Mouse (Mus musculus) heart, embryonic 10.5 days (tissue): ENCODE results near the gene Txndc8. TPM values are rescaled to one million over a fixed set of nuclear protein-coding genes. Genes with fewer than 3 reads are reported as not detected.

ENCODE experiments used
- DNase-seq: peaks from one replicate; pipeline ENCODE4 v3.0.0-alpha.2; 2017; ENCODE audit warnings: low spot score
- H3K27ac ChIP-seq: fragments of 300-500 bp; sonication (generic); 2 replicates; pipeline ENCODE4 v1.5.1; 2016; ENCODE audit warnings: mild to moderate bottlenecking
- H3K27me3 ChIP-seq: fragments of 300-500 bp; sonication (generic); 2 replicates; pipeline ENCODE4 v1.6.1; 2016; ENCODE audit warnings: mild to moderate bottlenecking; ENCODE audit not compliant: poor library complexity, insufficient read depth, severe bottlenecking
- H3K36me3 ChIP-seq: fragments of 300-500 bp; sonication (generic); 2 replicates; pipeline ENCODE4 v1.6.1; 2016; ENCODE audit warnings: mild to moderate bottlenecking, moderate library complexity
- H3K4me1 ChIP-seq: fragments of 300-500 bp; sonication (generic); 2 replicates; pipeline ENCODE4 v1.6.1; 2016; ENCODE audit warnings: mild to moderate bottlenecking
- H3K4me3 ChIP-seq: fragments of 300-500 bp; sonication (generic); 2 replicates; pipeline ENCODE4 v1.5.1; 2016; ENCODE audit warnings: mild to moderate bottlenecking, moderate library complexity
- H3K9me3 ChIP-seq: fragments of 300-500 bp; sonication (generic); 2 replicates; pipeline ENCODE4 v1.6.1; 2016; ENCODE audit warnings: mild to moderate bottlenecking, moderate library complexity
- WGBS: fragments of 180-500 bp; shearing (Covaris S2); methylation state at CpG from one replicate; pipeline ENCODE4 v1.1.7; 2016; 5-methylcytosine and 5-hydroxymethylcytosine counted together
- polyA plus RNA-seq: library from polyadenylated mRNA; unstranded; fragments of >200 nt; fragmentation: Nextera tagmentation; extraction: Ambion mirVana; gene quantifications from 2 replicates; pipeline ENCODE4 v1.2.1, GENCODE M21; 2016

Txndc8 gene
- polyA plus RNA-seq, 1 experiment from 2014 or later, result not detected

DNA sequence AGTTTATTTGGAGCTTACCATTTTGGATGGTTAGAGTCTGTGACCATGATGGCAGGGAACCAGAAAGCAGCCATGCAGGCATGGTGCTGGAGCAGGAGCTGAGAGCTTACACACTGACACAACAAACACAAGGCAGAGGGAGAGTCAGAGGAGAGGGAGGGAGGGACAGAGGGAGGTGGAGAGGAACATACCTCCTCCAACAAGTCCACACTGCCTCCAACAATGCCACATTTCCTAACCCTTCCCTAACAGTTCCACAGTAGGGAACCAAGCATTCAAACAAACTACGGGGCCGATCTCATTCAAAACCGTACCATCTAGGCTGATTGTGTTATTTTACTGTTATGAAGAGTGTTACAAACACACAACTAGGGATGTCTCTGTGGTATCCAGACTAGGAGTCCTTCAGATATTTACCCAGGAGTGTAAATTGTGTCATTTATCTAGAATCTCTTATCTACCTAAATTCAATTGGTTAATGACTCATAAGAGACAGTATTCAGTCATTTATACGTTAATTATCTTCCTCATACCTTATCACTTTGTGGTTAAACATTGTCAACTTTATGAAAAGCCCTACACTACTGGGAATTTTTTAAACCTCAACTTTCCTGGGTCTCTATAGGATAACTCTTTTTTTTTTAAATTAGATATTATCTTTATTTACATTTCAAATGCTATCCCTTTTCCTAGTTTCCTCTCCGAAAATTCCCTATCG lies 34.4 kb downstream of the Txndc8 start:
- Histone ChIP-seq H3K27me3 (no peaks in the 10 kb centered on the region), H3K27ac (no peak overlapping the region), H3K4me3 (no peak overlapping the region), H3K9me3 (no peaks in the 10 kb centered on the region), H3K4me1 (no peaks in the 10 kb centered on the region), H3K36me3 (no peaks in the 10 kb centered on the region)
- no peak for DNase-seq
- WGBS, result 91% methylated on average over 6 of the region's 6 CpGs

DNA sequence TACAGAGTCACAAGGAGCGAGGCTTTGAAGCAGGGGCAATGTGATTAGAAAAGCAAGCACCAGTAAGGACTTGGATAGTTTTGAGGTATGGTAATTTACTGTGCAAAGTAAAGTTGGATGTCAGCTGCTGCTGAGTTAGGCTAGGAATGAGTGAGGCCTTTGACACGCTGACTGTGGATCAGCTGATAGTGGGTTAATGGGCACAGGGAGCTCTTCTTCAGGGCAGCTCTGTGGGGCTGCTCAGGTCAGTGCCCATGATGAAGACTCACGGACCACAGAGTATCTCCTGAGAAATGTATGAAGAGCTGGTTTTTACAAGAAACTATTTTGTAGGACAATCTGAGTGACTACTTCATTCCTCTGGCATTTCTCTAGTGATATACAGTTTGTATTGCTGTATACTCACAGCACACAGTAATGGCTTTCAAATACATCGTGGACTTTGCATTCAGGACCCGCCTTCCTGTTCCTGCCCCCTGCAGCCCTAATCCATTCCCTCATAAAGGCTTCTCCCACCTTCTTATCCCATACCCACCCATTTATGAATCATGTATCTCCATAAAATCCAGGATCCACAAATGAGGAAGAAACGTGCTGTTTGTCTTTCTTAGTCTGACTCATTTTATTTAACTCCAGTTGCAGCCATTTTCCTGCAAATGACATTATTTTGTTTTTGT lies 35.2 kb downstream of the Txndc8 start:
- 74% methylated on average over 6 of the region's 6 CpGs for WGBS
- no peak for DNase-seq
- H3K27me3 ChIP-seq, result no peaks in the 10 kb centered on the region
- H3K4me1 ChIP-seq, result no peaks in the 10 kb centered on the region
- H3K36me3 ChIP-seq, result no peaks in the 10 kb centered on the region
- no peak overlapping the region for H3K4me3 ChIP-seq
- H3K9me3 ChIP-seq, result no peaks in the 10 kb centered on the region
- H3K27ac ChIP-seq, result no peak overlapping the region

DNA sequence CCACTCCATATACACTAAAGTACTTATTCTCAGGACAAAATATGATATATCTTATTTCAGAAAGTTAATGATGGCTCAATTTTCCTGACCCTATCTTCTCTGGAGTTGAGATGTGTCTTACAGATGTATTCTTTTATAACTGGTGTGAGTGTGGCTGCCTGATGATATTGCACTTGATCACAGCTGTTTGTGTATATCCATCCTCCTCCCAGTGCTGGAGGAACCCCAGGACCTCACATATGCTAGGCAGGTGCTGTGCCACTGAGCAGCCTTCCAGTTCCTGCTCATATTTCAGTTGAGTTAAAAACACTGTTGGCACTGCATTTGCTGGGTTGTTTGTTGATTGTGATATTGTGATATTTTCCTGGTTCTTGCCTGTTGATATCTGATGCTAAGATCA lies 38.6 kb downstream of the Txndc8 start:
- Histone ChIP-seq H3K27ac (no peak overlapping the region), H3K4me1 (no peaks in the 10 kb centered on the region), H3K9me3 (no peaks in the 10 kb centered on the region), H3K36me3 (no peaks in the 10 kb centered on the region), H3K27me3 (no peaks in the 10 kb centered on the region), H3K4me3 (no peak overlapping the region)
- no peak for DNase-seq

DNA sequence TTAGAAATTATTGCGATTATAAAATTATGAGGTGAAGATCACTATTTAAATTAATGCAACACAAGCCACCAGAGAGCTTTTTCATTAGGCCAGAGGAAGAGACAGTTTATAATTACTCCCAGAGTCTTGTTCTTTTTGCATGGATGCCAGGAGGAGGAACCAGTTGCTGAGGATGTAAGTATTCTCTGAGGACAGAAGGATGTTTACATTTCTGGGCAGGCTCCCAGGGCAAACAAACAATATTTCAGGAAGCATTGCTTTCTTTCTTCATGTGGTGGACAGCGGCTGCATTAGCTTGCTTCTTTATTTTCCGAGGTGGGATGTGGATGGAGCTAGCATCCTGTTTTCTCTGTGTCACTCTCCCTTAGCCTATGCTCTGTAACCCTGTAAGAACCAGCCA lies 41.7 kb downstream of the Txndc8 start:
- H3K36me3 ChIP-seq, result no peaks in the 10 kb centered on the region
- no peak for DNase-seq
- 67% methylated on average over 3 of the region's 3 CpGs for WGBS
- H3K4me1 ChIP-seq, result no peaks in the 10 kb centered on the region
- H3K9me3 ChIP-seq, result no peaks in the 10 kb centered on the region
- no peak overlapping the region for H3K4me3 ChIP-seq
- H3K27me3 ChIP-seq, result no peaks in the 10 kb centered on the region
- H3K27ac ChIP-seq, result no peak overlapping the region

DNA sequence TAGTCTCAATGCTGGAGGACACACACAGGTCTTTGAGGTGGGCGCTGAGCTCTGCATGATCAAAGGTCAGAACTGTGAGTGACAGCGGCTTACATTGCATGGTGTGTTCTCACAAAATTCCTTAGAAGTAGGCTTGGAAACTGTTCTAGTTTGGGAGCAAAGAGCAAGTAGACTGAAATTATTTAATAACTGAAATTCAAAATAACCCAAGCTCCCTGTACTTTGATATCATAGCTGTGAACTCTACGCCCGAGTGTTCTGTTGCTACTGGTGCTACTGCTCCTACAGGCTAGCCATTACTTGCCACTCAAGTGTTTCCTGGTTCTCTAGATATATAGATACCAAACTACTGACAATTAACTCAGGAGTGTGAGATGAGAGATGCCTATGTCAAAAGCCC lies 43.4 kb downstream of the Txndc8 start:
- H3K4me3 ChIP-seq, result no peak overlapping the region
- no peak overlapping the region for H3K27ac ChIP-seq
- no peaks in the 10 kb centered on the region for H3K27me3 ChIP-seq
- no peaks in the 10 kb centered on the region for H3K9me3 ChIP-seq
- no peak for DNase-seq
- no peaks in the 10 kb centered on the region for H3K4me1 ChIP-seq
- WGBS, result 91% methylated on average over 4 of the region's 4 CpGs
- no peaks in the 10 kb centered on the region for H3K36me3 ChIP-seq

DNA sequence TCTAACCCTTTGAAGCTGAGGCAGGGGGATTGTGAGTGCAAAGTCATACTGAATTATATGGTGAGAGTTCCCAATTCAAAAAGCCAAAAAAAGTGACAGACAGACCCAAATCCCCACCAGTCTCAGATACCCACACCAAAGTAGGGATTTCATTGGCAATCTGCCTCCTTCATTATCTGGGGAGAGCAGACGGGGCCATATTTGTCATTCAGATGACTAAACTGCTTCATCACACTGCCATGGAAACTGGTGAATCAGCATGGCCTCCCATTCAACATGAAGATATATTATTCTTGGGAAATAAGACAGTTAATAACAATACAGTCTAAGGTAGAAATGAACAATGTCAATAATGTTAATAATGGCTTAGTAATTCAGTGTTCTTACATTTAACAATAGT lies 44.8 kb downstream of the Txndc8 start:
- DNase-seq, result no peak
- 71% methylated on average over 1 of the region's 1 CpGs for WGBS

DNA sequence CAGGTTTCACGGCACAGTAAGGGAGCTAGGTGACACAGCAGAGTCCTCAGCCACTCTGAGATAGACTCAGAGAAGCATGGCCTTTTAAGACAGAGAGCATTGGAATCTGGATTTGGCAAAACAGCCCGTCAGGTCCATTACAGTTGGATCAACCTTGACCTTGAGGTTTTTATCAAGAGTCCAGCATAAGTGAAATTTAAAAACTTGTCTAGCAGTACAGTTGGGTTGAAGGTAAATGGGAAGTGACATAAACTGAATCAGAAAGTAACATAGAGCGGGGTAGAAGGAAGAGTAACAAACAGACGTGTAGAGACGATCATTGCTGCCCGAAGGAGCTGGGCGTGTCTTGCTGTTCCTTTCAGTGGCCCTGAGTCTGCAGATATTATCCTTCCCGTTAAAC lies 49.9 kb downstream of the Txndc8 start:
- no peak for DNase-seq
- Histone ChIP-seq H3K36me3 (no peaks in the 10 kb centered on the region), H3K27ac (no peak overlapping the region), H3K4me3 (no peak overlapping the region), H3K9me3 (no peaks in the 10 kb centered on the region), H3K27me3 (no peaks in the 10 kb centered on the region), H3K4me1 (peaks cover 22% of the 10 kb centered on the region)
- 86% methylated on average over 8 of the region's 8 CpGs for WGBS

More for the DNA sequence above, 44.8 kb downstream of the Txndc8 start:
- Histone ChIP-seq H3K27ac (no peak overlapping the region), H3K9me3 (no peaks in the 10 kb centered on the region), H3K4me3 (no peak overlapping the region), H3K36me3 (no peaks in the 10 kb centered on the region), H3K4me1 (no peaks in the 10 kb centered on the region), H3K27me3 (no peaks in the 10 kb centered on the region)

DNA sequence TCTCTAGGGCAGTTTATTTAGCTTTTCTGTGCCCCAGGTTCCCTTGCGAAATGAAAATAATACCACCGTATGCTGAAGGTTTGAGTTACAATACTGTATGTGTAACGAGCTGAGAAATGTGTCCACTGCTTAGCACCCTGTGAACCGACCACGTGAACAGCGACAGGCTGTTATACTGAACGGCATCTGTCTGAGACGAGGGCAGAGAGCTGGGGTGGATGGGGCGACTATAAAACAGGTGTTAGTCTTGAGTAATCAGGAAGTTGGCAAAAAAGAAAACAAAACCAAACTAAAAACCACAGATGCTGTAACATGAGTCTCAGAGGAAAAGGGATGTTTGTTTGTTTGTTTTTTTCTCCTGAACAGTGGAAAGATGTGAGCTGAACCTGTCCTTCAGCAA lies 50.8 kb downstream of the Txndc8 start:
- H3K4me1 ChIP-seq, result peaks cover 25% of the 10 kb centered on the region
- H3K27me3 ChIP-seq, result no peaks in the 10 kb centered on the region
- H3K27ac ChIP-seq, result no peak overlapping the region

DNA sequence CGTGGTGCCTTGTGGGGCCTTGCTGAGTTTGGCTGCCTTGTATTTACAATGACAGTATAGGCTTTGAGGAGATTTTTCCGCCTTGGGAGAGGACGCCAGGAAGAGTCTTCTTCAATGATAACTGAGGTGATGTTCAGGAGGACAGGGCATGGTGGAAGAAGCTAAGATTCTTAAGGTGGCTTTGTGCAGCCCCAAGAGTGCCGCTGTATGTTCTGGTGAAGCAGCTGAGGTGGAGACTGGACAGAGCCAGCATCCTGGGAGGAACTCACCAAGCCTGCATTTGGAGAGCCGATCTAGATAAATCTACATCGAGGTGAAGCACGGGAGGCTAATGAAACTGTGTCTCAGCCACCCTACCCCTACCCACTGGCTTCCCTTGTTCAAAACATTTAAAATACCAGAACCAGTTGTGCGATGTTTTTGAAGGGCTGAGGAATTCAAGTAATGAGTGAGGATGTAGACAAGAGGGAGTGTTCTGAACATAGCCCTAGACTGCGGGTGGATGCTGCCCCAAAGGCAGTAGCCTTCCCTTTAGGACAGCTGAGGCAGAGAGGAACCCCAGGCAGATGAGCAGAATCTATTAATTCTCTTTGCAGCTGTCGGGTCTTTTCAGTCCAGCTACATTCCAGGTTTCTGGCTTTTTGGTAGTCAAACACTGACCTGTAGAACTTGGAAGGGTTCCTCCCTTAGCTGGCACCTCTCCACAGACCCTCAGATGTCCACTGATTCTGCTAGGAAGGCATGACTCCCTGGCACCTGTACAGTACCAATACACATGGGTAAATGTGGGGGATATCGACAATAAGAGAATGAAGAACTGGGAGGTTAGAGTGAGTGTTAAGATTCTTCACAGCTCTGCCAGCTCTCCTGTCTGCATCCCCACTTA lies 51.5 kb downstream of the Txndc8 start:
- peaks cover 5% of the 10 kb centered on the region for H3K36me3 ChIP-seq
- no peaks in the 10 kb centered on the region for H3K27me3 ChIP-seq
- DNase-seq, result no peak
- H3K4me1 ChIP-seq, result peaks cover 25% of the 10 kb centered on the region
- 39% methylated on average over 11 of the region's 11 CpGs for WGBS
- H3K27ac ChIP-seq, result peak overlapping the region; percentile 97
- no peaks in the 10 kb centered on the region for H3K9me3 ChIP-seq
- H3K4me3 ChIP-seq, result peak overlapping the region; percentile 85

More for the DNA sequence above, 50.8 kb downstream of the Txndc8 start:
- Histone ChIP-seq H3K9me3 (no peaks in the 10 kb centered on the region), H3K4me3 (no peak overlapping the region), H3K36me3 (0 out of 2 replicates have a peak, but pooled peaks cover 2% of the 10 kb centered on the region)
- WGBS, result 70% methylated on average over 9 of the region's 9 CpGs
- DNase-seq, result no peak

DNA sequence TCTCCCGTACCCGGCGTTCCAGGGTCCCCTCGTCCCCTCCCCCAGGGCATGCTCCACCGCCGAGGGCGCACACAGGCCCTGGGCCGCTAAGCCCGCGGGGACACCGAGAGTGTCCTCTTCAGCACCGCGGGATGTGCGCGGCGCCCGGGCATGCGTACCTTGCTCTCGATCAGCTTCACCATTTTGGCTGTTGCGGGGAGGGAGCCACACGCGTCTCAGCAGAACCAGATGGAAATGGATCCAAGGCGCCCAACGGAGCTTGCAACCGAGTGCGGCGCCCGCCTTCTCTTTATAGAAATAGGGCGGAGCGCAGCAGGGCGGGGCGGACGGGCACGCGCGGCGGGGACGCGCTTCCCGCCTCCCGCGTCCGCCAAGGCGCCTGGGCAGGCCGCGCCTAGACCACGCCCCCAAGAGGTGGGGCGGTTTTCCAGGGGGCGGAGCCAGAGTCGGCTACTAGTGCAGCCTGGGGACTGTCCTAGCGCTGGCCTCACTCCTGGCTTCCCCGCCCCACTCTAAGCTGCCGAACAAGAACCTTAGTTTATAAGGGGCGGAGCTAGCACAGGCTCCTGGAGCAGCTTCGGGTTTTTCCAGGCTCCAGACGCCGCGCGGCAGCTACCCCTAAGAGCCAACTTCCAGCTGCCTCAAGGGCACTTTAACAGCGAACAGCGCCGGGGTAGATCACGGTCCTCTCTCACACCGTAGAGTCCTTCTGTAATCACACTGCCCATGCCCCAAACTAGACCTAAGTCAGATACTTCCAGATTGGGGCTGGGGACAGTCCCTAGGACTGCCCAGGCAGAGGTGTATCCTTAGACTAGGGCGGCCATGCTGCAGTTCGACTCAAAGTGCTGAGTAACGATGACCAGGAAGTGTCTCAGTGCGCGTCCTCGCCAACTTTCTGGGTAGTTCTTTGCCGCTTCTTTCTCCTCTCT lies 52.6 kb downstream of the Txndc8 start, which contains the start of gene Txn1:
TSS of gene Txn1 (minus strand) at position 383 of the 932 bp plus-strand sequence.
- peaks cover 25% of the 10 kb centered on the region for H3K4me1 ChIP-seq
- peaks cover 16% of the 10 kb centered on the region for H3K36me3 ChIP-seq
- peak within 1 kb of the TSS; percentile 85 for H3K4me3 ChIP-seq
- WGBS, result under 1% methylated on average over 71 of the region's 71 CpGs
- H3K27ac ChIP-seq, result peak within 1 kb of the TSS; percentile 97
- no peaks in the 10 kb centered on the region for H3K9me3 ChIP-seq
- DNase-seq, result peak; percentile 99
- no peaks in the 10 kb centered on the region for H3K27me3 ChIP-seq

DNA sequence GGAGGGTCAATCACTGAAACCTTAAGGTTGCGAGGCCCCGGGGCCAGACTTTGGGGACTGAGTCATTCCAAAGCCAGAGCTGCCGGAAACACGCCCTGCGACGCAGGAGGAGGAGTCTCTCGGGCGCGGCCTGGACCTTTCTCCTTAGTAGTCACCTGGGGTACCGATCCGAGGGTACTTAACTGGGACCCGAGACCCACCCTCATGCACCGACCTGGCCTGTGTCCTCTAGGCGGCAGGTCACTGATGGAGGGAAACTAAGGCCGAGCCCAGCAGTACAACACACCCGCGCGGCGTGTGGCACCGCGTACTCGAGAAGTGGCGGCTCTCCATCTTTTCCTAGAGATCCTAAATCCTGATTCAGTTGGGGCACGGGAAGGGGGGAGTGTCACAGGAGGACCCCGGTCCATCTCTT lies 53.4 kb downstream of the Txndc8 start:
- Histone ChIP-seq H3K27me3 (no peaks in the 10 kb centered on the region), H3K27ac (peak overlapping the region; percentile 97), H3K9me3 (no peaks in the 10 kb centered on the region), H3K36me3 (peaks cover 24% of the 10 kb centered on the region), H3K4me1 (peaks cover 25% of the 10 kb centered on the region), H3K4me3 (peak overlapping the region; percentile 85)
- 0% methylated on average over 25 of the region's 25 CpGs for WGBS
- DNase-seq, result peak; percentile 91

DNA sequence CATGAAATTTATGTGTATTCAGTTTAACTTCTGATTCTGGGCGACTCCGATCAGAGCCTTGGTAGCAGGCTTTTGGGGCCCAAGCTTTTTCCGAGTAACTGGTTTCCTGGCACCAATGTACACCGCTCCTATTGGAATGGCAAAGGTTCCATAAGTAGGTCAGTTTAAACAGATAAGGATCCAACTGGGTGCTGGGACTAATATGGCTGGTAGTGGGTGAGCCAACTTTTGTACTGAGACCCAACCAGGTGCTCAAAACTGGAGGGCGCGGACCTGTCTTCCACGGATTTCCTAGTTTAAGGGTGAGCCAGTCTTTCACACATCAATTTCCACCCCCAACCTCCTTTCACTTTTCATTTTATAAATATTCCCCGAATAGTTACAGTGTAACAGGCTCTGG lies 53.9 kb downstream of the Txndc8 start:
- DNase-seq, result no peak
- Histone ChIP-seq H3K9me3 (no peaks in the 10 kb centered on the region), H3K36me3 (peaks cover 29% of the 10 kb centered on the region), H3K27ac (peak overlapping the region; percentile 97), H3K4me3 (peak overlapping the region; percentile 85), H3K27me3 (no peaks in the 10 kb centered on the region), H3K4me1 (peaks cover 25% of the 10 kb centered on the region)
- 76% methylated on average over 8 of the region's 8 CpGs for WGBS
